Mouse (Mus musculus) B cell, adult 2 months (primary cell): ENCODE data around the gene Gorasp1.
A peak's percentile ranks its signal among the peaks of the same experiment; 100 is the strongest.

ENCODE experiments used
- DNase-seq, 2 experiments: peaks; one replicate each; pipeline ENCODE4 v3.0.0; 2022

The Gorasp1 gene

GRCm38 (mm10) chr9:119972166-119972565 lies 34.8 kb upstream of the Gorasp1 start:
- no peak for DNase-seq

DNA sequence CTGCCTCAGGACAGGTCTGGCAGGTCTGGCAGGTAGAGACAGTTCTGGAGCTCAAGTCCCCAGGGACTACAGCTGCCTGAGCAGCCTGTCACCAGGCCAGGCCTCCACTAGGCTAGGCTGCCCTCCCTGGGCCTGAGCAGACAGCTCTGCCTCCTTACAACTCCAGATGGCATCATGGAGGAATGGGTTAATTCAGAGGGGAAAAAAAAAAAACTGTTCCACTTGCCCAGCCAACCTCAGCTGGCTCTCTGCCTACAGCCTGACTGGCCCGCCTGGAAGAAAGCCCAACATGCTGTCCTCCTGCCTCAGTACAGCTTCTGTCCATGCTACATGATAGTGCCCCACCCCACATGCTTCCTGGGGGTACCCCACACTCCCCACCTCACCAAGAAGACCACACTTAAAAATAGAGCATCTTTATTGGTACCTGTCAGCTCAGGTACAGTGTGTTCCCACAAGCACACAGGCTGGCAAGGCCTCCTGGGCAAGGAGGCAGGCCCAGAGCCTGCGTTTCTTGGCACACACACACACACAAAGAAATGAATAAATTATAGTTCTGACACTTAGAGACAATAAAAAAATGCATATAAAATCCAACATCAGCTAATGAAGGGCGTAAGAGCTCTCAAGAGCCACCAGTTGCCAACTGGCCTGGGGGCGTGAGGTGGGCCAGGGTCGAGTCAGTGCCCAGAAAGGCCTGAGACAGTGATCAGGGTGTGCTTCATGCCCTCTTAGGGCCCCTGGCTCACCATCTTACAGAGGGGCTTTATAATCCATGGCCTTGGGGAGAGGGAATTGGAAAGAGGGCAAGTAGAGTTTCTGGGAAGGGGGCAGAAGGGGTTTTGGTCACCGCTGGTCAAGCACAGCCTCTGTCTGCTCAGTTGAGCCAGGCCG lies 33.6 kb upstream of the Gorasp1 start:
- DNase-seq = no peak

GRCm38 (mm10) chr9:119970221-119970620 lies 32.9 kb upstream of the Gorasp1 start:
- peak; percentile 78 to 82 for DNase-seq

- DNase-seq = no peak
Observed at GRCm38 (mm10) chr9:119969811-119970210, 32.4 kb upstream of the Gorasp1 start.

DNA sequence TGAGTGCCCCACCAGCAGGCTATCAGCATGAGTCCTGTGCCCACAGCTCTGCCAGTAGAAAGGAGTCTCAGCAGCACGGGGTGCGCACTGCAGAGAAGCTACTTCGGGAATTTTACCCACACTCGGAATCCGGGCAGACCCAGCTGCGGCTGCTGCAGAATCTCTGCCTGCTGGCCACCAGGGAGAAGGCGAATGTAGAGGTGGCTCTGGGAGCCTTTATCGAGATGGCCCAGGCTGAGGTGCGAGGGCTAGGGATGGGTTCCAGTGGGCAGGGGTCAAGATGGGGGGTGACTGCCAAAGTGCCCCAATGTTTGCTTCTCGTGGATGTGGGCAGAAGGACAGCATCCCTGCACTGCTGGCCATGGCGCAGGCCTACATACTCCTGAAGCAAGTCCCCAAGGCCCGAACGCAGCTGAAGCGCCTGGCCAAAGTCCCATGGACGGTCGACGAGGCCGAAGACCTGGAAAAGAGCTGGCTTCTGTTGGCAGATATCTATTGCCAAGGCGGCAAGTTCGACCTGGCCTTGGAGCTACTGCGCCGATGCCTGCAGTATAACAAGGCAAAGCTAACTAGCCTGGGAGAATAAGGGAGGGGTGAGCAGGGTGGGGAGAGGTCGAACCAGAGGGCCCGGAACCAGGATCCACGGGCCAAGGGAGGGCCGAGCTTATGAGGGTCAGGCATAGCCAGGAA lies 29.0 kb upstream of the Gorasp1 start:
- DNase-seq = no peak

GRCm38 (mm10) chr9:119965186-119965585 lies 27.8 kb upstream of the Gorasp1 start:
- no peak for DNase-seq

DNA sequence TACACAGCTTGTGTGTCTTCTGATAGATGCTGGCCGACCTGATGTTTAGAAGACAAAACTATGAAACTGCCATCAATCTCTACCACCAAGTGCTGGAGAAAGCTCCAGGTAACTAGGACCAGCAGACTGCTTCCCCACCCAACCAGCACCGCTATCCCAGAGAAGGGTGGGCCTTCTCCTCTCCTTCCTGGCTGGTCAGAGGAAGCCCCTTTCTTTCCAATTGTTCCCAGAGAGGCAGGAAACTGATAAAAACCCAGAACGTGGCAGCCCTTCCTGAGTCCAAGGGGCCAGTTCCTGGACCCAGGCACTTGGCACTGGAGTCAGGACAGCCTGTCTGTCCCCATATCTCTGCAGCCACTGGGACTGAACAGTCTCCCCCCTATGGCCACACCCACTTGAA lies 26.8 kb upstream of the Gorasp1 start:
- DNase-seq = no peak

DNA sequence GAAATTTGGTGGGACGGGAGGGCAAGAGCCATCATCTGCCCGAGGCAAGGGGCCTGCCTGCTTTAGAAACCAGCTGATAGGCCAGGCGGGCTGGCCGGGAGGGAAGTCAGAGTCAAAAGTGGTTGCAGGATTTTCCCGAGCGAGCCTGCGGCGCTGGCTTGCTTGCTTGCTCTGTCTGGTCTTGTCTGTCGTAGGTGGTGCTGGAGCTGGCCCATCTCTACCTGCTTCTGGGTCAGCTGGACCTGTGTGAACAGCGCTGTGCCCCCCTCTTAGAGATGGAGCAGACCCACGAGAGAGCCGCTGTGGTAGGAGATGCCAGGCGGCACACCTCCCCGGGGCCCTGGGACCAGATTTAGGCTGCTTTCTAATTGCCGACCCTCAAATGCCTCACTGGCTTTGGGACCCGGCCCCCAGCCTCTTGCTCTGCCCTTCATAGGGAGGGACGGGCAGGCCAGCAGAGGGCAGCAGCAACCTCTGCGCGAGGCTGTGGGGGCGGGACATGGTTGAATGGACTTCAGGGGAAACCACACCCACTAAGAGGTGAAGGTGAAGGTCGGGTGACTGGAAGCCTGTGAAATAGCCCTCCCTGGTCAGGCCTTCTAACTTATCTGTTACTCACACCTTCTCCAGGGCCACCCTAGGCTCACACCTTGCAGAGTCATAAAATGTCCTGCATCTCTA lies 25.8 kb upstream of the Gorasp1 start:
- peak; percentile 88 to 89 for DNase-seq

GRCm38 (mm10) chr9:119962216-119962615 lies 24.9 kb upstream of the Gorasp1 start:
- no peak for DNase-seq

DNA sequence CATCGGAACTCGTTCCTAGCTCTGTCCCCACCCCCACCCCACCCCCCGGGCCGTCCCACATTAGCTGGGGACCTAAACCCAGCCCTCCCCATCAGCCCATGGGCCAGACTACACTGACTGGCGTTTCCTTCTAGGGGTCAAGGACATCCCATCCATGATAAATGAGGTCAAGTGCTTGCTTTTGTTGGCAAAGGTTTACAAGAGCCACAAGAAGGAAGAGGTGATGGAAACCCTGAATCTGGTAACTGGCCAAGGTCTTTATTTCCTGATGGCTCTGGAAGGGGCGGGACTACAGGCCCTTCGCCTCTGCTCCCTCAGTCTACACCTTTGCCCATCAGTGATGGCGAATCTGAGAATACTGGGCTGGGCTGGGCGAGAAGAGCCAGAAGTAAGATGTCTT lies 21.5 kb upstream of the Gorasp1 start:
- no peak for DNase-seq

DNA sequence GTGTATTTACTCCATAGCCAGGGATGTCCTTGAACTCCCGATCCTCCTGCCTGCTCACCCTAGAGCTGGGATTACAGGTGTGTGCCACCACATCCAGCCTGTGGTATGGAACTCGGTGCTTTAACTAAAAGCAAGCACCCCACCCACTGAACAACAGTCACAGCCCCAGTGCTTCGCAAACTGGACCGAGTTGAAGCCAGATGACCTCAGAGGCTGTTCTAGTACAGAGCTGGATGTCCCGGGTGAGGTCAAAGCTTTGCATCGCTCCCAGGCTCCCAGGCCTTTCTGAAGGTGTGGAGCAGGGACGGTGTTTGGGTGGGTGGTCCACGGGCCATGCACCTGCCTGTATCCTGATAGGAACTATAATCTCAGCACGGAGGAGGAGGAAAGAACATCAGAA lies 14.0 kb upstream of the Gorasp1 start:
- no peak for DNase-seq

GRCm38 (mm10) chr9:119950434-119950833 lies 13.1 kb upstream of the Gorasp1 start:
- DNase-seq = no peak

DNA sequence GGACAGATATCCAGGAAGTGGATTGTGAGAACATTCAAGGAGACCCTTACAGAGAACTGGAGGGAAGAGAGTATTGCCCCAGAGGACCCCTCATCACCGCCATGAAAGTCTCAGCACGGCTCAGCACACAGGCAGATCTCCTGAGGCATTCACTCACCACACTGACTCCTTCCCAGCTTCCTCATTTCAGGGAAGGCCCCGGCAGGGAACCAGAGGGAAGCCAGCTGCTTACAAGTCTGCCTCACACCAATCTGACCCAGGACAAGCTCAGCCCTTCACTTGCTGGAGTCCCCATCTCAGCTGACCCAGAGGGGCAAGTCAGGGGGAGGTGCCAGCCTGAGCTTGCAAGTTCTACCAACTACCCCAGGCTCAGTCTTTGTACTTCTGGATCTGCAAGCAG lies 11.4 kb upstream of the Gorasp1 start:
- DNase-seq = no peak

GRCm38 (mm10) chr9:119945173-119945900 lies 8.0 kb upstream of the Gorasp1 start:
- peak; percentile 73 to 74 for DNase-seq

- no peak for DNase-seq
Observed at GRCm38 (mm10) chr9:119943326-119943725, 6.0 kb upstream of the Gorasp1 start.

DNA sequence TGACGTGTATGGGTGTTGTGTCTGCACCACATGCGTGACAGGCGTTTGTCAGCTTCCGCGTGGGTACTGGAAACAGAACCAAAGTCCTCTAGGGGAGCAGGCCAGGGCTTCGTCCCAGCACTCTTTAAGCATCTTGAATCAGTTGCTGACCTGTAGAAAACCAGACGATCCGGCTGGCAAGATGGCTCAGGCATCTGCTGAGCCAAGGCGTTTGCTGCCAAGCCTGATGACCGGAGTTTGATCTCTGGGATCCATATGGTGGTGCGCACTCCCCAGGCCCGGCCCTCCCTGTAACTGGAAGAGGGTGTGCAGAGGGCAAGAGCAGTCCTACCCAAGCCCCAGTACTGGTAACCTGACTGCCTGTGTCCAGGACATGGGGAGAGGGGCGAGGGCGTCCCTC lies 4.5 kb upstream of the Gorasp1 start:
- DNase-seq = no peak

DNA sequence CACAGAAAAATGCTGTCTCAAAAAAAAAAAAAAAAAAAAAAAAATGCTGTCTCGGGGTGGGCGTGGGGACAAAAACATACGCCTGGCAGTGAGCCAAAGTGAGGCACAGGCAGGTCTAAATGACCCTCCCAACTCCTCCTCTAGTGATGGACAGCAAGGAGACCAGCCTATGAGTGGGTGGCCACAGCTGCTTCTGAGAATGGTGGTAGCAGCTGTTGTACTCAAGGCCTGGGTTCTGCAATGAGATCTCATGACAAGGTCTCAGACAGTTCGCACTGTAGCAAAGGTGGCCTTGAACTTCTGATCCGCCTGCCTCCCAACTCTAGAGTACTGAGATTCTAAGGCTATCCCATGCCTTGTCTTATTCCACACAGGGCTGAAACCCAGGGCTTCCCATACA lies 4.0 kb upstream of the Gorasp1 start:
- DNase-seq = no peak

- no peak for DNase-seq
Observed at GRCm38 (mm10) chr9:119939646-119940045, 2.3 kb upstream of the Gorasp1 start.

GRCm38 (mm10) chr9:119938496-119938895 lies 1.1 kb upstream of the Gorasp1 start:
- DNase-seq = no peak

- no peak for DNase-seq
Observed at GRCm38 (mm10) chr9:119933675-119934074, 3.7 kb downstream of the Gorasp1 start.

GRCm38 (mm10) chr9:119932358-119932757 lies 5.0 kb downstream of the Gorasp1 start:
- no peak for DNase-seq

GRCm38 (mm10) chr9:119926497-119926896 lies 10.9 kb downstream of the Gorasp1 start:
- no peak for DNase-seq

DNA sequence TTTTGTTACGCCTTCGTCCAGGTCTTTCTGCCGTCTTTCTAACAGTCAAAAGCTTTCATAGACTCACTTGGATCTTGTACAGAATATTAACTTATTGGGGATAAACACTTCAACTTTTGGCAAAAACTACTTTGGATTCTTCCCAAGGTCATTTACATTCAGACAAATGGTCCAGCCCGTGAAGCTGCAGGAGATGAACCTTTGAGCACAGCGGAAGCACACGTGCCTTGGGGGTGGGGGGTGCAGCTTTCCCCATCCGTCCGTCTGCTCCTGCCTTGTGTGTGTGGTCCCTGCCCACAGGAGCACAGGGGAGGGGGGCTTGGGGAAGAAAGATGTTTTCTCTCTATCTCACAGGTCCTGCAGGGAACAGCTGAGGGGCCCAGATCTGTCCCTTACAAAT lies 11.6 kb downstream of the Gorasp1 start:
- no peak for DNase-seq
